Mouse (Mus musculus) thymus, adult 2 months (tissue): ENCODE results near the gene Fam221b. TPM values are rescaled to one million over a fixed set of nuclear protein-coding genes. Genes with fewer than 3 reads are reported as not detected.

Experiments
- DNase-seq: peaks from one replicate; pipeline ENCODE4 v3.0.0; 2021
- H3K27ac ChIP-seq: fragments of 200-500 bp; 2 replicates; pipeline ENCODE4 v1.5.1; 2012; ENCODE audit warnings: low read length, control low read depth; ENCODE audit not compliant: control insufficient read depth, insufficient read depth
- H3K27me3 ChIP-seq: fragments of 200-500 bp; 2 replicates; pipeline ENCODE4 v1.6.1; 2012; ENCODE audit warnings: mild to moderate bottlenecking, low read length, moderate library complexity, mixed read lengths; ENCODE audit not compliant: control insufficient read depth, insufficient read depth
- H3K36me3 ChIP-seq: fragments of 200-500 bp; 2 replicates; pipeline ENCODE4 v1.6.1; 2012; ENCODE audit warnings: mild to moderate bottlenecking, low read length, moderate library complexity; ENCODE audit not compliant: control insufficient read depth, insufficient read depth
- H3K4me1 ChIP-seq: fragments of 200-500 bp; replicated peaks from 2 replicates; pipeline ENCODE4 v1.6.1; 2012; ENCODE audit warnings: low read length; ENCODE audit not compliant: control insufficient read depth, insufficient read depth
- H3K4me3 ChIP-seq: fragments of 200-500 bp; 2 replicates; pipeline ENCODE4 v1.5.1; 2012; ENCODE audit warnings: mild to moderate bottlenecking, low read length, control low read depth, moderate library complexity; ENCODE audit not compliant: control insufficient read depth, insufficient read depth
- CTCF ChIP-seq: fragments of 200-500 bp; IDR thresholded peaks from 2 replicates; pipeline ENCODE4 v1.5.1; 2012; ENCODE audit warnings: mild to moderate bottlenecking, control low read depth, low read length, moderate library complexity, borderline replicate concordance; ENCODE audit not compliant: control insufficient read depth, poor library complexity, insufficient read depth; ENCODE audit errors: extremely low read depth
- POLR2A ChIP-seq: fragments of 200-500 bp; IDR thresholded peaks from 2 replicates; pipeline ENCODE4 v1.6.1; 2012; ENCODE audit warnings: mild to moderate bottlenecking, low read length, control low read depth, moderate library complexity; ENCODE audit not compliant: control insufficient read depth, poor library complexity, insufficient read depth; ENCODE audit errors: extremely low read depth
- WGBS: fragments of 180-500 bp; shearing (Covaris S2); methylation state at CpG from one replicate; pipeline ENCODE4 v1.1.7; 2018; 5-methylcytosine and 5-hydroxymethylcytosine counted together
- polyA plus RNA-seq: library from polyadenylated mRNA; depleted of rRNA; stranded (reverse); fragments of >200 nt; gene quantifications from 2 replicates; pipeline ENCODE4 v1.2.3, GENCODE M21; 2012

The Fam221b gene
- polyA plus RNA-seq, 1 experiment, result 0.03 TPM

DNA sequence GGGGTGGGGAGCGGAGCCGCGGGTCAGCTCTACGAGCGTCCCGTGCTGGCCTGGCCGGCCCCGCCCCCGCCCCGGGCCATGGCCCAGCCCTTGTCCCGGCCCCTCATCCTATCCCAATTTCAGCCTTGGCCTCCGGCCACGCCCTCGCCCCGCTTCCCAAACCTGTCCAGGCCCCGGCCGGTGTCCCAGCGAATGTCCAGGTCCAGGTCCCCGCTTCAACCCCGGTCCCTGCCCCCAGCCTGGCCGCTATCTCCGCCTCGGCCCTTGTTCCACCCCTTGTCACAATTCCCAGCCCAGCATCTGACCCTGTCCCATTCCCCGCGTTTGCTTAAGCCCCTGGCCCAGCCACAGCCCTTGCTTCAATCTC lies 466 bp upstream of the Fam221b start:
- no peaks in the 10 kb centered on the region for H3K27me3 ChIP-seq
- no peak overlapping the region for H3K27ac ChIP-seq
- TF ChIP-seq POLR2A (no peak), CTCF (no peak)
- H3K4me1 ChIP-seq, result peaks cover 10% of the 10 kb centered on the region
- peak overlapping the region; percentile 55 for H3K4me3 ChIP-seq
- WGBS, result 3% methylated on average over 25 of the region's 25 CpGs
- H3K36me3 ChIP-seq, result no peaks in the 10 kb centered on the region
- no peak for DNase-seq

DNA sequence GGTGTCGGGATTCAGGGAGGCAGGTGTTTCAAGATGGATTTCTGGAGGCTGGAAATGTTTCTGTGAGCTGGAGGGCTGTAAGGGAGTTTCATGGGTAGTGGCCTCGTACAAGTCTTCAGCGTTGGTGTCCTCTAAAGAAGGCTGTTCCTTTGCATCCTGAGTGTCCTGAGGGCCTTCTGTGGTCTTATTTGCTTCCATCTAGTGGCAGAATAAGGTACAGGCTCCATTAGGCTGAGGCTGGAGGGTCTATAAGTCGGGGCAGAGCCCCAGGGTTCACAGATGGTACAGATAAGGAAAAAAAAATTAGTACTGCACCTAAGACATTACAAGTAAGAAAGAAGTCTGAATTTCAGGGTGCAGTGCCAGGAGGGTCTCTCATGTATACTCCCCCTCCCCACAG lies 2.5 kb downstream of the Fam221b start:
- no peak overlapping the region for H3K27ac ChIP-seq
- H3K36me3 ChIP-seq, result no peaks in the 10 kb centered on the region
- H3K4me1 ChIP-seq, result peaks cover 10% of the 10 kb centered on the region
- DNase-seq, result peak; percentile 19
- 23% methylated on average over 4 of the region's 4 CpGs for WGBS
- TF ChIP-seq CTCF, result no peak
- TF ChIP-seq POLR2A, result no peak
- peaks cover 2% of the 10 kb centered on the region; the same call in 1 of the 2 replicates for H3K27me3 ChIP-seq
- H3K4me3 ChIP-seq, result no peak overlapping the region

DNA sequence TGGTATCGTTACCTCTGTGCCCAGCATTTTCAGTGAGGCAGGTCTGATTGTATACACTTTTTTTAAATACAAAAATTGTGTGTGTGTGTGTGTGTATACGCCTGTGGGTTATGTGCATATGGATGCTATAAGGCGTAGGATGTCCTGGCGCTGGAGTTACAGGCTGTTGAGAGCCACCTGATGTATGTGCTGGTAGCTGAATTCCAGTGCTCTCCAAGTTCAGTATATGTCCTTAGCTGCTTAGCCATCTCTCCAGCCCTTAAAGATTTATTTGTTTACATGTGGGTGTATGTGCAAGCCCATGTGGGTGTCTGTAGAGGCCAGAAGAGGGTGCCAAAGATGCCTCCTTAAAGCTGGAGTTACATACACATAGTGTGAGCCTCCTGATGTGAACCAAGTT lies 11.8 kb downstream of the Fam221b start:
- no peaks in the 10 kb centered on the region for H3K36me3 ChIP-seq
- TF ChIP-seq CTCF (no peak), POLR2A (no peak)
- H3K4me3 ChIP-seq, result no peak overlapping the region
- DNase-seq, result no peak
- no peak overlapping the region for H3K27ac ChIP-seq
- H3K4me1 ChIP-seq, result peaks cover 4% of the 10 kb centered on the region
- no peaks in the 10 kb centered on the region for H3K27me3 ChIP-seq
- 71% methylated on average over 4 of the region's 4 CpGs for WGBS

GRCm38 (mm10) chr4:43656339-43657109 lies 12.4 kb downstream of the Fam221b start, which contains the start of gene Hint2:
Gene Hint2, minus strand, starts transcription at chr4:43656466.
- Histone ChIP-seq H3K4me3 (peak within 1 kb of the TSS; percentile 96), H3K4me1 (peaks cover 4% of the 10 kb centered on the region), H3K36me3 (no peaks in the 10 kb centered on the region), H3K27me3 (no peaks in the 10 kb centered on the region), H3K27ac (peak within 1 kb of the TSS; percentile 67; the same call in 1 of the 2 replicates)
- no peak; the same call in 1 of the 2 replicates for TF ChIP-seq CTCF
- peak; percentile 63; the same call in 1 of the 2 replicates for TF ChIP-seq POLR2A
- WGBS, result under 1% methylated on average over 33 of the region's 34 CpGs
- DNase-seq, result peak; percentile 94

DNA sequence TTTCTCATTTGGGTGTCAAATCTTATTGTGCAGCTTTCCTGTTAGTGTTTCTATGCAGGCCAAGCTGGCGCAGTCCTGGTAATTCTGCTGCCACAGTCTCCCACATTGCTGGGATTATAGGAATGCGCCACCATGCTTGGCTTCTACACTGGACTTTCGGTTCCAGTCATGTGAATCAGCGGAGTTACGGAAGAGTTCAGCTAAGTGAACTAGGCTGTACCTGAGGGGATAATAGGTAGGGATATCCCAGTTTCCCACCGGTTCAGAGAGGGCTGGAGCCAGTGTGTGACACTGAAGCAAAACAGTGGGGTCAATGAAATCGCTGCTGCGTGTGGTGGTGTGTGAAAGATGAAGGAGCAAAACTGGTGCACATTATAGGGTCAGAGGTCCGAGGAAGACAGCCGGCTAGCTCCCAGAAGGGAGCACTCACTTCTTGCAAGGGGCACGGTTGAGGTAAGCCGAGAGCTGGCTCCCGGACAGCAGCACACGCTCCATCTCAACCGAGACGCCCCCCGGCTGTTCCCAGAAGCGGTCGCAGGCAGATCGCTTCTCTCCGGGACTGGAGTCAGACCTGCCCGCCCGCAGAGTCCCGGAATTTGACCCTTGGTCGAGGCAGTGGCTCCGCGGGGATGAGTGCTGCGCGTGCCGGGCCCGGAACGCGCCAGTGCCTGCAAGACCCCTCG lies 13.1 kb downstream of the Fam221b start:
- peak; percentile 11; the same call in 1 of the 2 replicates for TF ChIP-seq CTCF
- no peak for TF ChIP-seq POLR2A
- DNase-seq, result no peak
- peaks cover 4% of the 10 kb centered on the region for H3K4me1 ChIP-seq
- no peaks in the 10 kb centered on the region for H3K27me3 ChIP-seq
- H3K36me3 ChIP-seq, result no peaks in the 10 kb centered on the region
- H3K27ac ChIP-seq, result no peak overlapping the region
- H3K4me3 ChIP-seq, result peak overlapping the region; percentile 96
- WGBS, result 13% methylated on average over 34 of the region's 34 CpGs

DNA sequence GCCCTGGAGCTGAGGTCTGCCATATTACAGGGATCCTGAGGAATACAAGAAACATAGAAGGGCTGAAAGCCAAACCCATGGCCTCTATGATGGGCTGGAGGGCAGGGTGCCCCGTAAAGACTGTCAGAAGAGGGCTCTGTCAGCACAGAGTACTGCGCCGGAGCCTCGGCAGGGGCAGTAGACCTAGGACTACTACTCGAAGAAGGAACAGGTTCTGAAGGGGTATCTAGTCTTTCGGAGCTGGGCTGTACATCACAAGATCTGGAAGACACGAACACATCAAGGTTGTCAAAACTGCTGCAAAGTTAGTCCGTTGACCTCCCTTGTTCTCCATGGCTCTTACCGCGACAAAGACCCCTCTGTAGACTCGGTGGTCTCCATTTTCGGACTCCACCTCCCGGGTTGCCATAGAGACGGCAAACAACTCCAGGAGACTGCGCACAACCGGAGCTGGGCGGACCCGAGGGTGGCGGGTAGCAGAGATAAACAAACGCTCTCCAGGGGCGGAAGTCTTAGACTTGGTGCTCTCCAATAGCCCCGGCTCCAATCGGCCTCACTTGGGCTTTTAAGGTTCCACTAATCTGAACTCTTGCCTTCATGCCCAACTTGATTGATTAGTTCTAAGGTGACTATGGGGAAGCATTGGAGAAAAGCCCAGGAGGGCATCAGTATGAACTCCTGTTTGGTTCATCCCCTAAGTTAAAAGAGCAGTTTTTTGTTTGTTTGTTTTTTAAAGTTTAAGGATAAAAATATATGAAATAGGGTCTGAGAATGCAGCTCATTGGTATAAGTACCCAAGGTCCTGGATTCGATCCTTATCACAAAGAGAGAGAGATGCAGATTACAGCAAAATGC lies 15.6 kb downstream of the Fam221b start, which contains the start of gene Spag8:
Spag8 (minus strand) TSS at position 434 of the 855 bp plus-strand sequence.
- H3K4me1 ChIP-seq, result peaks cover 4% of the 10 kb centered on the region
- H3K4me3 ChIP-seq, result no peak within 1 kb of the TSS
- H3K36me3 ChIP-seq, result no peaks in the 10 kb centered on the region
- 51% methylated on average over 24 of the region's 24 CpGs for WGBS
- TF ChIP-seq POLR2A (no peak), CTCF (no peak)
- no peaks in the 10 kb centered on the region for H3K27me3 ChIP-seq
- peak; percentile 27 for DNase-seq
- H3K27ac ChIP-seq, result no peak within 1 kb of the TSS
